Mouse (Mus musculus): ENCODE measurements at regions not wholly inside any gene's neighbourhood (a gene's known extent, or its start where the extent isn't known, plus 50 kb on each side); places are given as distances from the start of the nearest gene placed in this dataset.
"Not testable (repeated sequence)": the region's sequence is repeated elsewhere in the genome, so short reads cannot be mapped to it uniquely, and the experiment has no call there.

- Histone ChIP-seq H3K27ac (no peak overlapping the region), H3K4me3 (no peak overlapping the region), H3K36me3 (ENCODE audit: poor library complexity, severe bottlenecking) (no peaks in the 10 kb centered on the region), H3K9me3 (replicated peaks) (no peaks in the 10 kb centered on the region), H3K4me1 (no peaks in the 10 kb centered on the region), H3K4me2 (no peak overlapping the region), H3K9ac (no peak overlapping the region), H3K27me3 (no peaks in the 10 kb centered on the region)
- 79% methylated on average over 1 of the region's 1 CpGs for WGBS
- ATAC-seq: no peak
Measured at GRCm38 (mm10) chr3:126210226-126210625, 153.3 kb upstream of the Arsj start.

- H3K27me3 ChIP-seq: no peaks in the 10 kb centered on the region
- no peak for ATAC-seq
- no peaks in the 10 kb centered on the region for H3K9me3 ChIP-seq (replicated peaks)
- H3K36me3 ChIP-seq (ENCODE audit: poor library complexity, severe bottlenecking): no peaks in the 10 kb centered on the region
- no peak overlapping the region for H3K4me2 ChIP-seq
- WGBS: 92% methylated on average over 4 of the region's 4 CpGs
- H3K4me3 ChIP-seq: no peak overlapping the region
- no peak overlapping the region for H3K9ac ChIP-seq
- H3K27ac ChIP-seq: no peak overlapping the region
- no peaks in the 10 kb centered on the region for H3K4me1 ChIP-seq
Measured at GRCm38 (mm10) chr3:126227575-126227974, 135.9 kb upstream of the Arsj start.

GRCm38 (mm10) chr3:126245834-126246233 is 117.7 kb upstream of the Arsj start:
- 91% methylated on average over 3 of the region's 3 CpGs for WGBS
- Histone ChIP-seq H3K27me3 (no peaks in the 10 kb centered on the region), H3K4me2 (no peak overlapping the region)

GRCm38 (mm10) chr3:126261270-126261669 is 102.2 kb upstream of the Arsj start:
- H3K4me1 ChIP-seq: no peaks in the 10 kb centered on the region
- H3K27ac ChIP-seq: no peak overlapping the region
- H3K4me2 ChIP-seq: no peak overlapping the region
- H3K9me3 ChIP-seq (replicated peaks): no peaks in the 10 kb centered on the region
- no peaks in the 10 kb centered on the region for H3K36me3 ChIP-seq (ENCODE audit: poor library complexity, severe bottlenecking)
- H3K4me3 ChIP-seq: no peak overlapping the region
- no peak for ATAC-seq
- WGBS: 93% methylated on average over 8 of the region's 8 CpGs
- no peak overlapping the region for H3K9ac ChIP-seq
- H3K27me3 ChIP-seq: no peaks in the 10 kb centered on the region

More at GRCm38 (mm10) chr3:126245834-126246233, 117.7 kb upstream of the Arsj start:
- no peak for ATAC-seq
- Histone ChIP-seq H3K9me3 (replicated peaks) (no peaks in the 10 kb centered on the region), H3K4me1 (no peaks in the 10 kb centered on the region), H3K9ac (no peak overlapping the region), H3K4me3 (no peak overlapping the region), H3K36me3 (ENCODE audit: poor library complexity, severe bottlenecking) (no peaks in the 10 kb centered on the region), H3K27ac (no peak overlapping the region)

- not testable (repeated sequence) for H3K4me2 ChIP-seq; H3K36me3 ChIP-seq (ENCODE audit: poor library complexity, severe bottlenecking); H3K27ac ChIP-seq; H3K9me3 ChIP-seq (replicated peaks); H3K9ac ChIP-seq; ATAC-seq; H3K4me1 ChIP-seq; H3K4me3 ChIP-seq; H3K27me3 ChIP-seq
Measured at GRCm38 (mm10) chr3:126272027-126272426, 91.5 kb upstream of the Arsj start.

- no peak for ATAC-seq
- H3K27ac ChIP-seq: no peak overlapping the region
- no peaks in the 10 kb centered on the region for H3K9me3 ChIP-seq (replicated peaks)
- H3K36me3 ChIP-seq (ENCODE audit: poor library complexity, severe bottlenecking): no peaks in the 10 kb centered on the region
- no peak overlapping the region for H3K4me3 ChIP-seq
- WGBS: 92% methylated on average over 3 of the region's 3 CpGs
- no peak overlapping the region for H3K4me2 ChIP-seq
- no peaks in the 10 kb centered on the region for H3K27me3 ChIP-seq
- H3K9ac ChIP-seq: no peak overlapping the region
- no peaks in the 10 kb centered on the region for H3K4me1 ChIP-seq
Measured at GRCm38 (mm10) chr3:126273566-126273965, 89.9 kb upstream of the Arsj start.

GRCm38 (mm10) chr3:126276008-126276700 is 87.3 kb upstream of the Arsj start:
- no peak overlapping the region for H3K9ac ChIP-seq
- no peak overlapping the region for H3K4me2 ChIP-seq
- no peaks in the 10 kb centered on the region for H3K36me3 ChIP-seq (ENCODE audit: poor library complexity, severe bottlenecking)
- no peaks in the 10 kb centered on the region for H3K27me3 ChIP-seq
- no peak overlapping the region for H3K27ac ChIP-seq
- H3K9me3 ChIP-seq (replicated peaks): no peaks in the 10 kb centered on the region
- 71% methylated on average over 3 of the region's 3 CpGs for WGBS
- no peaks in the 10 kb centered on the region for H3K4me1 ChIP-seq
- ATAC-seq: no peak
- H3K4me3 ChIP-seq: no peak overlapping the region

- Histone ChIP-seq H3K4me2 (no peak overlapping the region), H3K9me3 (replicated peaks) (no peaks in the 10 kb centered on the region), H3K27me3 (no peaks in the 10 kb centered on the region), H3K9ac (no peak overlapping the region), H3K27ac (no peak overlapping the region), H3K4me3 (no peak overlapping the region), H3K4me1 (no peaks in the 10 kb centered on the region), H3K36me3 (ENCODE audit: poor library complexity, severe bottlenecking) (no peaks in the 10 kb centered on the region)
- ATAC-seq: no peak
- 76% methylated on average over 7 of the region's 7 CpGs for WGBS
Measured at GRCm38 (mm10) chr3:126284294-126285090, 79.0 kb upstream of the Arsj start.

- Histone ChIP-seq H3K36me3 (ENCODE audit: poor library complexity, severe bottlenecking) (no peaks in the 10 kb centered on the region), H3K27ac (no peak overlapping the region), H3K9ac (no peak overlapping the region), H3K27me3 (no peaks in the 10 kb centered on the region), H3K9me3 (replicated peaks) (no peaks in the 10 kb centered on the region), H3K4me3 (no peak overlapping the region), H3K4me1 (no peaks in the 10 kb centered on the region), H3K4me2 (no peak overlapping the region)
- WGBS: 88% methylated on average over 5 of the region's 5 CpGs
- no peak for ATAC-seq
Measured at GRCm38 (mm10) chr3:126292259-126292658, 71.2 kb upstream of the Arsj start.

- WGBS: 83% methylated on average over 1 of the region's 1 CpGs
- no peak overlapping the region for H3K4me3 ChIP-seq
- ATAC-seq: no peak
- H3K4me1 ChIP-seq: no peaks in the 10 kb centered on the region
- H3K9ac ChIP-seq: no peak overlapping the region
- H3K9me3 ChIP-seq (replicated peaks): no peaks in the 10 kb centered on the region
- no peak overlapping the region for H3K27ac ChIP-seq
- no peaks in the 10 kb centered on the region for H3K27me3 ChIP-seq
- no peak overlapping the region for H3K4me2 ChIP-seq
- H3K36me3 ChIP-seq (ENCODE audit: poor library complexity, severe bottlenecking): no peaks in the 10 kb centered on the region
Measured at GRCm38 (mm10) chr3:126292830-126293229, 70.7 kb upstream of the Arsj start.

- H3K4me1 ChIP-seq: no peaks in the 10 kb centered on the region
- no peak overlapping the region for H3K27ac ChIP-seq
- H3K27me3 ChIP-seq: no peaks in the 10 kb centered on the region
- WGBS: 94% methylated on average over 4 of the region's 4 CpGs
- no peak overlapping the region for H3K4me3 ChIP-seq
- no peak for ATAC-seq
- no peak overlapping the region for H3K4me2 ChIP-seq
- H3K36me3 ChIP-seq (ENCODE audit: poor library complexity, severe bottlenecking): no peaks in the 10 kb centered on the region
- no peak overlapping the region for H3K9ac ChIP-seq
- H3K9me3 ChIP-seq (replicated peaks): no peaks in the 10 kb centered on the region
Measured at GRCm38 (mm10) chr3:126293645-126294044, 69.8 kb upstream of the Arsj start.

GRCm38 (mm10) chr3:126295932-126296331 is 67.6 kb upstream of the Arsj start:
- H3K4me3 ChIP-seq: no peak overlapping the region
- no peaks in the 10 kb centered on the region for H3K9me3 ChIP-seq (replicated peaks)
- ATAC-seq: no peak
- H3K27me3 ChIP-seq: no peaks in the 10 kb centered on the region
- 88% methylated on average over 1 of the region's 1 CpGs for WGBS
- no peak overlapping the region for H3K4me2 ChIP-seq
- H3K36me3 ChIP-seq (ENCODE audit: poor library complexity, severe bottlenecking): no peaks in the 10 kb centered on the region
- H3K4me1 ChIP-seq: no peaks in the 10 kb centered on the region
- H3K9ac ChIP-seq: no peak overlapping the region
- H3K27ac ChIP-seq: no peak overlapping the region

Measured in forebrain, embryonic 13.5 days (tissue).